Mouse (Mus musculus): Measurements from ENCODE around the gene Cdh23.

- no peak for TF ChIP-seq POLR2A (IDR thresholded peaks at IDR 0.05; ENCODE audit: insufficient read depth, low read depth, low read length)
- TF ChIP-seq CTCF (IDR thresholded peaks at IDR 0.05; ENCODE audit: insufficient read depth, low read depth, low read length): no peak
Observed at GRCm38 (mm10) chr10:60357441-60357840, 338.8 kb downstream of the Cdh23 start.
